Mouse (Mus musculus) retina, postnatal 7 days (tissue): Measurements from ENCODE around the gene Wdr81.

Source experiments
- DNase-seq: peaks from one replicate; pipeline ENCODE4 v3.0.0-alpha.2; 2012; ENCODE audit warnings: low read depth, low spot score

Wdr81 gene

GRCm38 (mm10) chr11:75399411-75399841 lies 55.1 kb downstream of the Wdr81 start:
- DNase-seq, result no peak

GRCm38 (mm10) chr11:75397452-75397851 lies 57.1 kb downstream of the Wdr81 start:
- no peak for DNase-seq

DNA sequence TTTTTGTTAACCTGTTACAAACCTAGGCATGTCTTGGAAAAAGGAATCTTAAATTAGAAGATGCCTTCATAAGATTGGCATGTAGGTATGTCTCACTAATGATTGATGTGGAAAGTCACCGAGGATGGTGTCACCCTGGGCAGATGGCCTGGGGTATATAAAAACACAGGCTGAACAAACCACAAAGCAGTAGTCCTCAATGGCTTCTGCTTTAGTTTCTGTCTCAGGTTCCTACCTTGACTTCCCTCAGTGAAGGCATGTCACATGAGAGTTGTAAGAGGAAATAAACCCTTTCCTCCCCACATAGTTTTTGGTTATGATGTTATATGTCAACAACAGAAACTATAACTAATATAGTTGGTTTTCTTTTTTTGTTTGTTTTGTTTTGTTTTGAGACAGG lies 58.9 kb downstream of the Wdr81 start:
- no peak for DNase-seq
